Mouse (Mus musculus): ENCODE results near the gene Zfp189. TPM values are rescaled to one million over a fixed set of nuclear protein-coding genes. Genes with fewer than 3 reads are reported as not detected.
"Not testable (repeated sequence)": the region's sequence is repeated elsewhere in the genome, so short reads cannot be mapped to it uniquely, and the experiment has no call there.

Gene Zfp189
- polyA plus RNA-seq, 1 experiment from 2014 or later = 7.5 TPM

DNA sequence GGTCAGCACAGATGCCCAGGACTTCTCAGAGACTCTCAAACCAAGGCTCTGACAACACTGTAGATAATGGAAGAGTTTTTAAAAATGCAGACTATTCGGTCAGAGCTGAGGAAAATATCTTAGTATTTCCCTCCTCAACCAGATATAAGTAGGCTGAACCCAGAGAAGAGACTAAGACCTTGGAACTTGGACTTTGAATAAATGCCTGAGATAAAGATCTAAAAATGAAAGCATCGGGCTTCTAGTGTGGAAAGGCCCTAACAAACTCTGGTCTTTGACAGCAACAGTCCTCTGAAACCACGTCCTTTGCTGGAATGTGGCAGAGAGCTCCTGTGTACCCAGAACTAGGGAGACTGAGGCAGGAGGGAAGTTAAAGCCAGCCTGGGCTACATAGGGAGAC, 14.6 kb upstream of the Zfp189 start, which contains the start of gene Baat:
TSS of gene Baat (minus strand) at position 172 of the 400 bp plus-strand sequence.
- Histone ChIP-seq H3K4me3 (replicated peaks) (no peak within 1 kb of the TSS), H3K4me1 (no peaks in the 10 kb centered on the region), H3K4me2 (replicated peaks) (no peak within 1 kb of the TSS), H3K27ac (replicated peaks) (no peak within 1 kb of the TSS), H3K9ac (no peak within 1 kb of the TSS), H3K36me3 (no peaks in the 10 kb centered on the region), H3K9me3 (replicated peaks) (no peaks in the 10 kb centered on the region), H3K27me3 (no peaks in the 10 kb centered on the region)
- no peak for ATAC-seq (ENCODE audit: insufficient number of reproducible peaks, low FRiP score, low TSS enrichment, low read depth)
- WGBS = 73% methylated on average over 3 of the region's 3 CpGs

DNA sequence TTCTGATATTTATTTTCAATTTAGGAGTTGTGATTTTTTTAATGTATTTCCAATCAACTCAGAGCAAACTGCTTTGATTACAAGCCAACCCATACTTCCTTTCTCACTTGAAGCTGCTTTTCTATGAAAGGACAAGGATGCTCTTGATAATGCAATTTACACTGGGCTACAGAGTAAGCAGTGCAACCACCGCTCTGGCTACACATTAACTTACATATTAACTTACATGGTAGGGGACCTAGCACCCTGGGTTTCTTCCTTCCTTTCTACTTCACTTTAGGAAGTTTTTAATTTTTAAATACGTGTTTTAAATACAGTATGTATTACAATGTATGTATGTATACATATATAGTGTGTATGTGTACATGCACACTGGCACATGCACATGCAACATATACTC, 11.8 kb upstream of the Zfp189 start:
- WGBS = 95% methylated on average over 2 of the region's 2 CpGs
- no peak overlapping the region for H3K27ac ChIP-seq (replicated peaks)
- no peak overlapping the region for H3K9ac ChIP-seq
- peaks cover 16% of the 10 kb centered on the region for H3K36me3 ChIP-seq
- H3K9me3 ChIP-seq (replicated peaks) = no peaks in the 10 kb centered on the region
- H3K4me3 ChIP-seq (replicated peaks) = no peak overlapping the region
- ATAC-seq (ENCODE audit: insufficient number of reproducible peaks, low FRiP score, low TSS enrichment, low read depth) = no peak
- no peaks in the 10 kb centered on the region for H3K27me3 ChIP-seq
- no peaks in the 10 kb centered on the region for H3K4me1 ChIP-seq
- no peak overlapping the region for H3K4me2 ChIP-seq (replicated peaks)

DNA sequence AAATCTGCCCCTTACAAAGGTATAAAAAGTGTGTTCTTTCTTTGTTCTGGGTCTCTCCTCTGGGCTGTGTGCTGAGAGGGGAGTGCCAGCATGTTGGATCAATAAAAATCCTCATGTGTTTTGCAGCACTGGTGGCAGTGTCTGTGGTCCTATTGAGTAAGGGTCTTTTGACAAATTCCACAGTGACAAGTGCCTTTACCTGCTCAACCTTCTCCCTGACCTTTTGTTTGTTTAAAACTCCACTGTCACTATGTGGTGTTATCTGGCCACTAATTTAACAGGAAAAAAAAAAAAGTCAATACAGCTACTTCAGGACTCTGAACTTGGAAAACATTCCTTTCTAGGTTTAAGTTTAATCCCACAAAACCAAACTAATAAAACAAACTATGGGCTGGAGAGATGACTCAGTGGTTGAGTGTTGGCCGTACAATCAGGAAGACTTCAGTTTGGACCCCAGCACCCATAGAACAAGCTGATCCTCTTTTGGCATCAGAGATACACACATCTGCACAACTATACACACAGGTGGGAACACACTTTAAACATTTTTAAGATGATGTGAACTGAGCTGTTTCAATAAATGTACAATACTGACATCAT, 10.6 kb upstream of the Zfp189 start:
- H3K9me3 ChIP-seq (replicated peaks); H3K4me2 ChIP-seq (replicated peaks); H3K27me3 ChIP-seq; H3K9ac ChIP-seq; ATAC-seq (ENCODE audit: insufficient number of reproducible peaks, low FRiP score, low TSS enrichment, low read depth); H3K4me3 ChIP-seq (replicated peaks); H3K4me1 ChIP-seq; H3K27ac ChIP-seq (replicated peaks): not testable (repeated sequence)
- H3K36me3 ChIP-seq = peaks cover 19% of the 10 kb centered on the region
- WGBS = 85% methylated on average over 1 of the region's 1 CpGs

DNA sequence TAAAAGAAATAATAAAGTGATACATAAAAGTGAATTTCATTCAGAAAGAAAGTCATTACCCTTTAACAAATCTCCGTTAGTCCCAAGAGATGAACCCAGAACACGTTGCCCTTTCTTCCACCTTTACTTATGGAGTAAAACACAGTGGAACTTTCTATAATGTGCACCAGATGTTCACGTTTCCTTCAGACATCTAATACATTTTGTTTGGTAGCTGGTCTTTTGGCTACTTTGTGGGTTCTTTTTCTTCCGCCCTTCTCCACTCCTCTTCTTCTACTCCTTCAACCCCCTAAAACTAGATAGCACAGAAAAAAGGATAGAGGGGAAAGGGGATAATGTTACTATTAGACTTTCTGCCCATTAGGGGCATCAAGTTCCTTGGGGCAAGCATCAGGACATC, 8.3 kb upstream of the Zfp189 start:
- Histone ChIP-seq H3K4me1 (no peaks in the 10 kb centered on the region), H3K27ac (replicated peaks) (no peak overlapping the region), H3K9ac (no peak overlapping the region), H3K9me3 (replicated peaks) (no peaks in the 10 kb centered on the region), H3K36me3 (peaks cover 23% of the 10 kb centered on the region), H3K27me3 (no peaks in the 10 kb centered on the region), H3K4me2 (replicated peaks) (no peak overlapping the region), H3K4me3 (replicated peaks) (no peak overlapping the region)
- 43% methylated on average over 4 of the region's 4 CpGs for WGBS
- no peak for ATAC-seq (ENCODE audit: insufficient number of reproducible peaks, low FRiP score, low TSS enrichment, low read depth)

DNA sequence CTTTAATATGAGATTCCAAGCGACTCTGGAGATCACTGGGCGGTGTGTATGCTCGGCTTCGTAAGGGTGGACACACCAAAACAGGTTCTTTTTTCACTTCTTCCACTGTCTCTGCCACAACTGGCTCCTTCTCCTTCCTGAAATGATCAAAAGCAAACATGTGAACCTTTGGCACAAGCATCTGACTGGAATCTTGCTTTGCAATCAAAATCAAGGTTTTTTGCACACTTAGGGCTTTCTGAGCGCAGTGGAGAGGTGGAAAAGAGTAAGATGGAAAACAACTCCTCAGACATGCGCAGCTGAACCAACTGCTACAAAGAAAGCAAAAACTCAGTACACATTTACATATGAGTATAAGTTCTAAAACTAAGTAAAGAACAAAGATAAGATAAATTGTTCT, 6.5 kb upstream of the Zfp189 start:
- no peak overlapping the region for H3K9ac ChIP-seq
- H3K4me1 ChIP-seq = peaks cover 2% of the 10 kb centered on the region; the same call in 1 of the 2 replicates
- 98% methylated on average over 6 of the region's 6 CpGs for WGBS
- peaks cover 26% of the 10 kb centered on the region for H3K36me3 ChIP-seq
- H3K9me3 ChIP-seq (replicated peaks) = no peaks in the 10 kb centered on the region
- no peak overlapping the region for H3K4me2 ChIP-seq (replicated peaks)
- no peak for ATAC-seq (ENCODE audit: insufficient number of reproducible peaks, low FRiP score, low TSS enrichment, low read depth)
- H3K4me3 ChIP-seq (replicated peaks) = no peak overlapping the region
- H3K27ac ChIP-seq (replicated peaks) = no peak overlapping the region
- no peaks in the 10 kb centered on the region for H3K27me3 ChIP-seq

DNA sequence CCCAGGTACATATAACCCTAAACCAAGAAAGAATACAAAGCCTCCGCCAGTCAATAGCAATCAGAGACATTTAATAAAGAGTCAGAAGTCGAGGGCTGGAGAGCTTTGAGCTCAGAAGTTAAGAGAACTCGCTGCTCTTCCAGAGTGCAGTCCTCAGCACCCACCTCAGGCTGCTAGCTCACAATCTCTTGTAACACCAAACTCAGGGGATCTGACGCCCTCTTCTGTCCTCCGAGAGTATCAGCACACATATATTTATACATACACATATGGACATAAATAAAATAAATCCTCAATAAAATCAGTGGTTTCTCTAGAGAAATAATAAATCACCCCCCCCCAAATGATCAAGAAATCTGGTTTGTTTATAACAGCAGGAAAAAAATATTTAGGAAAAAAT, 1.5 kb upstream of the Zfp189 start:
- H3K9ac ChIP-seq = no peak overlapping the region
- H3K4me1 ChIP-seq = peaks cover 13% of the 10 kb centered on the region
- H3K4me2 ChIP-seq (replicated peaks) = no peak overlapping the region
- H3K27me3 ChIP-seq = no peaks in the 10 kb centered on the region
- no peak for ATAC-seq (ENCODE audit: insufficient number of reproducible peaks, low FRiP score, low TSS enrichment, low read depth)
- H3K27ac ChIP-seq (replicated peaks) = no peak overlapping the region
- peaks cover 19% of the 10 kb centered on the region for H3K36me3 ChIP-seq
- no peaks in the 10 kb centered on the region for H3K9me3 ChIP-seq (replicated peaks)
- no peak overlapping the region for H3K4me3 ChIP-seq (replicated peaks)
- 75% methylated on average over 5 of the region's 5 CpGs for WGBS

DNA sequence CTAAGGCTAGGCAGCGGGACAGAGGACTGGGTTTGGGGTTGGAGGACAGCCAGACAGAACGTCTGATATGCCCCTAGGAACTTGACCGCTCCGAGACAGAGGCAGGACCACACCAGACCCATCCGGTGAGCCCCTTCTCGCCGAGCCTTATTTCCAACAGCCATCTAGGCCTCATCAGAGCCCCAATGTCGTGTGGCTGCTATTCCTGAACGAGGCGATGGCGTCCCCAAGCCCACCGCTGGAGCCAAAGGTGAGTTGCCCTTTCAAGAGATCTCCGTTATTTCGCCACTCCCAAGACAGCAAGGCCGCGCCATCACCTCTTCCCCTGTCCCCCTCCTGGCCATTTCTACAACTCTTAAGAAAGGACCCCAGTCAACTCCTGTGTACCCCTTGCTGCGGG, 370 bp downstream of the Zfp189 start:
- Histone ChIP-seq H3K4me3 (replicated peaks) (peak overlapping the region; percentile 76), H3K27me3 (no peaks in the 10 kb centered on the region), H3K4me2 (replicated peaks) (peak overlapping the region; percentile 61), H3K36me3 (peaks cover 26% of the 10 kb centered on the region), H3K9me3 (replicated peaks) (no peaks in the 10 kb centered on the region), H3K4me1 (peaks cover 13% of the 10 kb centered on the region), H3K27ac (replicated peaks) (0 out of 2 replicates have a peak overlapping the region, but pooled peaks have one; percentile 12), H3K9ac (peak overlapping the region; percentile 27)
- ATAC-seq (ENCODE audit: insufficient number of reproducible peaks, low FRiP score, low TSS enrichment, low read depth) = no peak; the same call in 1 of the 2 replicates
- 2% methylated on average over 17 of the region's 17 CpGs for WGBS

DNA sequence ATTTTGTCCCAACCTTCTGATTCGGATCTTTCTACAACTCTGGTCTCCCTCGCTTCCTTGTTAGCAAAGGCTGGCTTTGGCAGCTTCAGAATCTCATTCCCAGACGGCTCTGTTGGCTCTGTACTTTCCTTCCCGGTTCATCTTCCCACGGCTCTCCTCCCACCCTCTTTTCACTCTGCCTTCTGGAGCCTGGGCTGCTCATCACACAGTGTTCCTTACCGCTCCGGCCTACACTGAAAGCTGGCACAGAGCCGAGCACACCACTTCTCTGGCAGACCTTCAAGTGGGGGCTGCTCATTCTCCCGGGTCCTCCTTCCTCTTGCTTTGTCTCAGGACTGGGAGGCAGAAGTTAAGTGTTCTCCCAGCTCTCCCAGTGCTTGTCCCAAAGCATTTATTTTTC, 1.6 kb downstream of the Zfp189 start:
- Histone ChIP-seq H3K4me3 (replicated peaks) (peak overlapping the region; percentile 76), H3K4me2 (replicated peaks) (no peak overlapping the region)
- 70% methylated on average over 9 of the region's 9 CpGs for WGBS

DNA sequence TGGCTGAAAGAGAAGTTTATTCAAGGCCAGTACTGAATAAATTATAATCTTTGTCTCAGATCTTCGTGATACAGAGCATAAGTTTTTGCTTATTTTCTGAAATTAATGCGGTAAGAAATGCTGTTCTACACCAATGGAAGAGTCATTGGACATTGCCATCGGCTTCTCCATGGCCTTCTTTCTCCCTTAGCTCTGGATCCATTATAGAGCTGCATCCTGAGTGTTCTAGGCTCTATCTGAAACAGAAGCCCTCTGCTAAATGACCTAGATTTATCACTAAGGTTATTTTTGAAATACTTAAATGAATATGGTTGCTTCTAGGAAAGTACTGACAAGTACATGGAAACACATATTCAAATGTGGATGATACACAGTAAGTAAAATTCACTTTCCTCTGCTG, 14.1 kb downstream of the Zfp189 start:
- peaks cover 8% of the 10 kb centered on the region; the same call in 1 of the 2 replicates for H3K9me3 ChIP-seq (replicated peaks)
- H3K27me3 ChIP-seq = no peaks in the 10 kb centered on the region
- no peak for ATAC-seq (ENCODE audit: insufficient number of reproducible peaks, low FRiP score, low TSS enrichment, low read depth)
- H3K27ac ChIP-seq (replicated peaks) = no peak overlapping the region
- H3K4me3 ChIP-seq (replicated peaks) = no peak overlapping the region
- H3K36me3 ChIP-seq = peaks cover 18% of the 10 kb centered on the region
- H3K4me1 ChIP-seq = no peaks in the 10 kb centered on the region
- H3K9ac ChIP-seq = no peak overlapping the region
- WGBS = 89% methylated on average over 3 of the region's 3 CpGs
- H3K4me2 ChIP-seq (replicated peaks) = no peak overlapping the region

More for the DNA sequence above, 1.6 kb downstream of the Zfp189 start:
- Histone ChIP-seq H3K4me1 (peaks cover 13% of the 10 kb centered on the region), H3K27me3 (no peaks in the 10 kb centered on the region), H3K9me3 (replicated peaks) (no peaks in the 10 kb centered on the region), H3K9ac (no peak overlapping the region), H3K27ac (replicated peaks) (no peak overlapping the region), H3K36me3 (peaks cover 29% of the 10 kb centered on the region; the same call in 1 of the 2 replicates)
- no peak for ATAC-seq (ENCODE audit: insufficient number of reproducible peaks, low FRiP score, low TSS enrichment, low read depth)

DNA sequence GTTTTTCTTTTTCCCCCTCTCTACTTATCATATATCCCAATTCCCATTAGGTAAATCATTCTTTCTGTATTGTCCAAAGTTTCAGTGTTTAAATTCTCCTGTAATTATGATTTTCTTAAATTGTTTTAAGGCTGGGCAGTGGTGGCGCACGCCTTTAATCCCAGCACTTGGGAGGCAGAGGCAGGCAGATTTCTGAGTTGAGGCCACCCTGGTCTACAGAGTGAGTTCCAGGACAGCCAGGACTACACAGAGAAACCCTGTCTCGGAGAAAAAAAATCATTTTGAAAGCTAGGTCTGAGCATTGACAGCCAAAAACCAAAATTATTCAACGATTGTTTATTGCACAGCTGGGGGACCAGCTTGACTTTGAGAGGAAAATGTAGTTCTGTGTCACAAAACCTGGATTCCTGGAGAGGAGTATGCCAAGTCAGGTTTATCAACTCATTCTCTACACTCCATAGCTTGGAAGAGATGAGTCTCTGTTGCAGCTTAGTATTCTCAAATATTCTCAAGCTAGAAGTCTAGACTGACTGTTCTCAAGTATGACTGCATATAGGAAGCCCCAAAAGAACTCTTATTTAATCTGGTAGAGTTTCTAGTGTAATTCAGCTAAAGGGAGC, 14.8 kb downstream of the Zfp189 start:
- Histone ChIP-seq H3K4me3 (replicated peaks) (no peak overlapping the region), H3K9ac (no peak overlapping the region), H3K9me3 (replicated peaks) (0 out of 2 replicates have a peak, but pooled peaks cover under 1% of the 10 kb centered on the region), H3K27ac (replicated peaks) (no peak overlapping the region), H3K4me1 (no peaks in the 10 kb centered on the region), H3K36me3 (peaks cover 10% of the 10 kb centered on the region), H3K27me3 (no peaks in the 10 kb centered on the region), H3K4me2 (replicated peaks) (no peak overlapping the region)
- no peak for ATAC-seq (ENCODE audit: insufficient number of reproducible peaks, low FRiP score, low TSS enrichment, low read depth)
- WGBS = 93% methylated on average over 4 of the region's 4 CpGs

DNA sequence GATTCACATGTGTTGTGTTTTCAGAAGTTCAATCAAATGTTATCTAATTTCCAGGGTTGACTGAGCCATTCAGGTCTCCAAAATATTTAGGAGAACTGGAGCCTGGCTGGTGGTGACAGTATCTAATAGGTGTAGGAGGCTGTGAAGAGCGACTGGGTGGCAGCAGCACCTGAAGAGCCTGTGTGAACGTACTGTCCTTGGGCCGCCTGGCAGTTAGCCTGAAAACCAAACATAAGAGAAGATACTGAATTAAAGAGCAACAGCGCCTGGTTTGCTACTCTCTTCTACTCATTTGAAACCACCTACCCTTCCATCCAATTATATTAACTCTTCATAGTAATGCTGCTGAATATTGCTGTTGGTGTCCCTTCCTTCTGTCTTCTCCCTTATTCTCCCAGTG, 15.7 kb downstream of the Zfp189 start:
- 0 out of 2 replicates have a peak, but pooled peaks cover 6% of the 10 kb centered on the region for H3K36me3 ChIP-seq
- no peaks in the 10 kb centered on the region for H3K4me1 ChIP-seq
- H3K9ac ChIP-seq = no peak overlapping the region
- ATAC-seq (ENCODE audit: insufficient number of reproducible peaks, low FRiP score, low TSS enrichment, low read depth) = no peak
- no peak overlapping the region for H3K4me2 ChIP-seq (replicated peaks)
- 82% methylated on average over 4 of the region's 4 CpGs for WGBS
- H3K9me3 ChIP-seq (replicated peaks) = no peaks in the 10 kb centered on the region
- no peak overlapping the region for H3K27ac ChIP-seq (replicated peaks)
- no peak overlapping the region for H3K4me3 ChIP-seq (replicated peaks)
- no peaks in the 10 kb centered on the region for H3K27me3 ChIP-seq

DNA sequence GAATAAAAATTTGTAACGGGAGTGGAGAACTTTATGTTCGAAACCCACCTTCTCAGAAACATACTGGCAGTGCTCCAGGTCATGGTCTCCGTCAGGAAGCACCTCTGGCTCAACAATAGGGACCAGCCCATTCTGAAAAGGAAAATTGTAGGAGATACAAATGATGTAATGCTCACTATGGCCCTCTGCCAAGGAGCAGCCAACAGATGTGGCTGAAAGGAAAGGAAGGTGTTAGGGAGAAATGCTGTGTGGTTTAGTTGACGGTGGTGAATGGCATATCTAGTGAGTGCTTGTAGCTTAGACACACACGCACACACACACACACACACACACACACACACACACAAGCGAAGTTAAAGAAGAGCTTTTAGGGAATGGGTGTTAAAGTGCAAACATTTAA, 18.7 kb downstream of the Zfp189 start:
- Histone ChIP-seq H3K4me1 (no peaks in the 10 kb centered on the region), H3K9ac (no peak overlapping the region), H3K27me3 (no peaks in the 10 kb centered on the region), H3K36me3 (no peaks in the 10 kb centered on the region), H3K27ac (replicated peaks) (no peak overlapping the region), H3K9me3 (replicated peaks) (no peaks in the 10 kb centered on the region), H3K4me2 (replicated peaks) (no peak overlapping the region), H3K4me3 (replicated peaks) (no peak overlapping the region)
- 57% methylated on average over 6 of the region's 6 CpGs for WGBS
- no peak for ATAC-seq (ENCODE audit: insufficient number of reproducible peaks, low FRiP score, low TSS enrichment, low read depth)
